Mouse (Mus musculus): ENCODE measurements around the gene Ppp4r1.

- peak; percentile 42 for TF ChIP-seq CTCF (IDR thresholded peaks at IDR 0.05)
- TF ChIP-seq EP300 (IDR thresholded peaks at IDR 0.05): no peak
Measured at GRCm38 (mm10) chr17:65830216-65830863, 48.0 kb downstream of the Ppp4r1 start.

Measured in lung, postnatal 0 days (tissue).